Mouse (Mus musculus) midbrain, embryonic 16.5 days (tissue): ENCODE data around the gene Hnf4a. TPM values are rescaled to one million over a fixed set of nuclear protein-coding genes. Genes with fewer than 3 reads are reported as not detected.
A peak's percentile ranks its signal among the peaks of the same experiment; 100 is the strongest.
"Not testable (repeated sequence)": the region's sequence is repeated elsewhere in the genome, so short reads cannot be mapped to it uniquely, and the experiment has no call there.

ENCODE experiments used
- ATAC-seq: fragments of 200-750 bp; cut with Nextera tagmentation; 2 replicates; pipeline ENCODE4 v1.8.0; 2017; ENCODE audit warnings: moderate TSS enrichment
- H3K27ac ChIP-seq: fragments of 300-500 bp; sonication (generic); 2 replicates; pipeline ENCODE4 v1.5.1; 2014; ENCODE audit warnings: mild to moderate bottlenecking, low read length, mixed read lengths
- H3K27me3 ChIP-seq: fragments of 300-500 bp; sonication (generic); 2 replicates; pipeline ENCODE4 v1.6.1; 2014; ENCODE audit warnings: low read depth, low read length, mixed read lengths; ENCODE audit not compliant: control insufficient read depth, insufficient read depth
- H3K36me3 ChIP-seq: fragments of 300-500 bp; sonication (generic); 2 replicates; pipeline ENCODE4 v1.6.1; 2014; ENCODE audit warnings: mild to moderate bottlenecking, low read length, moderate library complexity, mixed read lengths; ENCODE audit not compliant: control insufficient read depth, insufficient read depth
- H3K4me1 ChIP-seq: fragments of 300-500 bp; sonication (generic); 2 replicates; pipeline ENCODE4 v1.6.1; 2014; ENCODE audit warnings: mild to moderate bottlenecking, low read length, mixed read lengths; ENCODE audit not compliant: control insufficient read depth, insufficient read depth
- H3K4me2 ChIP-seq: fragments of 300-500 bp; sonication (generic); 2 replicates; pipeline ENCODE4 v1.6.1; 2014; ENCODE audit warnings: mild to moderate bottlenecking, low read length, mixed read lengths
- H3K4me3 ChIP-seq: fragments of 300-500 bp; sonication (generic); 2 replicates; pipeline ENCODE4 v1.5.1; 2014; ENCODE audit warnings: low read depth, mild to moderate bottlenecking, low read length, moderate library complexity, mixed read lengths
- H3K9ac ChIP-seq: fragments of 300-500 bp; sonication (generic); 2 replicates; pipeline ENCODE4 v1.6.1; 2014; ENCODE audit warnings: low read depth, low read length, mixed read lengths
- H3K9me3 ChIP-seq: fragments of 300-500 bp; sonication (generic); replicated peaks from 2 replicates; pipeline ENCODE4 v1.6.1; 2014; ENCODE audit warnings: mild to moderate bottlenecking, low read length, mixed read lengths; ENCODE audit not compliant: control insufficient read depth, poor library complexity, severe bottlenecking
- WGBS: fragments of 180-500 bp; shearing (Covaris S2); extraction: QIAGEN DNeasy Blood & Tissue Kit; methylation state at CpG from one replicate; pipeline ENCODE4 v1.1.7; 2014; 5-methylcytosine and 5-hydroxymethylcytosine counted together
- polyA plus RNA-seq: library from polyadenylated mRNA; unstranded; fragments of >200 nt; fragmentation: Nextera tagmentation; extraction: Ambion mirVana; gene quantifications from 2 replicates; pipeline ENCODE4 v1.2.1, GENCODE M21; 2015

The Hnf4a gene
- not detected in 2 replicates for polyA plus RNA-seq

DNA sequence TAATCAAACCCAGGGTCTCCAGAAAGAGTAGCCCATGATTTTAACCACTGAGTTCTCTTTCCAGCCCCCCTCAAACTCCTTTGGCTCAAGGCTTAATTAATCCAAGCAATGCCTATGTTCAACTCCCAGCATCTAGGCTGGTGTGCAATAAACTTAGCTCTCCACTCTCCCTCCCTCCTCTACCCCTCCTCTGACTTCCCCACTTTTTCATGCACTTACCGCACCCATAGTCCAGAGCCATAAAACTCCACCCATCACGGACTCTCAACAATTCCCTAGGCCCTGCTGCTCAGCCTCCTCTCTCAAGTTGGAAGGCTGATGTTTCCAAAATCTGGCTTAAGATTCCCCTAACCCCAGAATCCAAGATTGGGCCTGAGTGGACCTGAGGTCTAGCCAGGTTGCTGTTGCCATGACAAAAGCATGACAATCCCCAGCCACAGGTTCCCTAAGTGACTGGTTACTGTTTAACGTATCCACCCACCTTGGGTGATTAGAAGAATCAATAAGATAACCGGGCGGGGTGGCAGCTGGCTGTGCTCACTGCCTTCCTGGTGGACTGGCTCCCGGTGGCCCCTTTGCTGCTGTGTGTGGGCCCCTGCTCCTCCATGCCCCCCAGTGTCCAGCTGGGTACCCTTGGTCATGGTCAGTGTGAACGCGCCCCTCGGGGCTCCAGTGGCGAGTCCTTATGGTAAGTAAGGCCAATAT is at the start of gene Hnf4a:
Hnf4a (plus strand) TSS at position 509 of the 705 bp plus-strand sequence.
- ATAC-seq, result no peak
- Histone ChIP-seq H3K4me3 (no peak within 1 kb of the TSS), H3K9me3 (no peaks in the 10 kb centered on the region), H3K9ac (no peak within 1 kb of the TSS), H3K4me1 (no peaks in the 10 kb centered on the region), H3K4me2 (no peak within 1 kb of the TSS), H3K27me3 (no peaks in the 10 kb centered on the region), H3K27ac (no peak within 1 kb of the TSS), H3K36me3 (no peaks in the 10 kb centered on the region)
- WGBS, result 91% methylated on average over 10 of the region's 10 CpGs

DNA sequence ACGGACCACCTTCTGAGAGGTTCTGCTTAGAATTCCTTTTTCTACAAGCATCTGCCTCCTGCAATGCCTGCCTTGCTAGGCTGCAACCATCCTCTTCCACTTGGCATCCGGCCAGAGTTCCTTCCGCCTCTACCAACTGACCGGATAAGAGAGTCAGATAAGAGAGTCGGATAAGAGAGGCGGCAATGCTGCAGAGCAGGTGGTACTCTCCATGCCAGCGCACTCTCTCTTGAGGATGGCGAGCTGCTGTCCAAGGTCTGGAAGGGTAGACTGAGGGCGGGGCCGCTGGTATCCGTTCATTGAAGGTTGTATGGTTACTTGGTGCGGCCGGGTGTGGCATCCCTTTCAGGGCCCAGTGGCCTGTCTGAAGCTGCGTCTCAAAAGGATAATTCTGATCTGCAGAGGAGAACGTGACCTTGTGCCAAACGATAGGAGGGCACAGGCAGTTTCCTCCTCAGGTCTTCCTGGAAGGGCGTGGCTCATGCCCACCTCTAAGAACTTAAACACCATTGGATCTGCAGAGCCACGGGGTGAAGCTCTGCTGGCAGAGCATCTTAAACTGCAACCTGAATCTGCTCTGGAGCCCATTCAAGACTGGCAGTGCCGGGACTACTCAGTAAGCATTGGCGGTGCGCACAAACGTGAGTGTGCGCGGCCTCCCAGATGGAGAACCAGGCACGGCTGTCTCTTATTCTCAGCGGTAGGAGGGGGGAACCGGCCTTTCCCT is 47.9 kb upstream of the Hnf4a start:
- Histone ChIP-seq H3K27ac (no peak overlapping the region), H3K9me3 (no peaks in the 10 kb centered on the region), H3K27me3 (no peaks in the 10 kb centered on the region), H3K36me3 (peaks cover 13% of the 10 kb centered on the region), H3K4me1 (0 out of 2 replicates have a peak, but pooled peaks cover 3% of the 10 kb centered on the region), H3K4me2 (peak overlapping the region; percentile 41), H3K4me3 (no peak overlapping the region; the same call in 1 of the 2 replicates), H3K9ac (0 out of 2 replicates have a peak overlapping the region, but pooled peaks have one; percentile 50)
- peak; percentile 29; the same call in 1 of the 2 replicates for ATAC-seq
- WGBS, result 59% methylated on average over 27 of the region's 27 CpGs

DNA sequence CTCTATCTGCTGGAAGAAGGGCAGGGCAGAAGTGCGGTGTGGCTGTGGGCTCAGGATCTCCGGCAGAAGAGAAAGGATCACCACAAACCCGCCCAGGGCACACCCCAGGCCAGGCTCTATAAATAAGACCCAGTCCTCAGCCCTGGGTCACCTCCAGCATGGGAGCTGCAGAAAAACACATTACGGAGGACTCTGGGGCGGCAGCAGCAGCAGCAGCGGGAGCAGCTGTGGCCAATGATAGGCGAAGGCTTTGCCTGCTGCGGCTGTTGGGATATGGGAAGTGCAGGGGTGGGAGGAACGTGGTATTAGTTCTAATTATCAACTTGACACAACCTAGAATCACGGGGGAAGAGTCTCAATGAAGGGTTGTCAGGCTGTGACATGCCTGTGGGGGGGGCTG is 47.2 kb upstream of the Hnf4a start:
- H3K4me3 ChIP-seq, result no peak overlapping the region; the same call in 1 of the 2 replicates
- 38% methylated on average over 10 of the region's 10 CpGs for WGBS
- no peaks in the 10 kb centered on the region for H3K9me3 ChIP-seq
- H3K4me1 ChIP-seq, result 0 out of 2 replicates have a peak, but pooled peaks cover 3% of the 10 kb centered on the region
- H3K36me3 ChIP-seq, result peaks cover 6% of the 10 kb centered on the region
- H3K27me3 ChIP-seq, result no peaks in the 10 kb centered on the region
- H3K9ac ChIP-seq, result peak overlapping the region; percentile 50; the same call in 1 of the 2 replicates
- peak overlapping the region; percentile 41 for H3K4me2 ChIP-seq
- ATAC-seq, result no peak
- no peak overlapping the region for H3K27ac ChIP-seq

DNA sequence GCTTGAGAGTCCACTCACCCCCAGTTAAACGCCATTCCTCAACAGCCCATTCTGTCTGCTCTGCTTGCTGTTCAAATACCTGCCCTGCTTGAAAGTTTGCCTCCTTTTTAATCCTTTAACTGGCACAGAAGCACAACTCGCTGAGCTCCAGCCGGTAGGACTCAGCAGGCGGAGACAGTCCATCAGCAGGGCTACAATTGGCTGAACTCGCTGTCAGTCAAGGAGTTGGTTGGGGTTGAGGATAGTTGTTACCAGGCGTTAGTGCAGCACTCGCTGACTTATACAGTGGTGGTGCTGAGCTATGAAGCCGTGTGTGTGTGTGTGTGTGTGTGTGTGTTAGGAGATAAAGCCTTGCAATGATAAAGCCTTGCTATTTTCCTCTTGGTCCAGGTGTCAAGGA is 46.0 kb upstream of the Hnf4a start:
- H3K4me1 ChIP-seq, result 0 out of 2 replicates have a peak, but pooled peaks cover 3% of the 10 kb centered on the region
- H3K27me3 ChIP-seq, result no peaks in the 10 kb centered on the region
- no peak overlapping the region for H3K27ac ChIP-seq
- no peak overlapping the region for H3K9ac ChIP-seq
- no peak overlapping the region for H3K4me2 ChIP-seq
- 90% methylated on average over 8 of the region's 8 CpGs for WGBS
- no peaks in the 10 kb centered on the region for H3K36me3 ChIP-seq
- no peak for ATAC-seq
- no peak overlapping the region for H3K4me3 ChIP-seq
- H3K9me3 ChIP-seq, result no peaks in the 10 kb centered on the region

DNA sequence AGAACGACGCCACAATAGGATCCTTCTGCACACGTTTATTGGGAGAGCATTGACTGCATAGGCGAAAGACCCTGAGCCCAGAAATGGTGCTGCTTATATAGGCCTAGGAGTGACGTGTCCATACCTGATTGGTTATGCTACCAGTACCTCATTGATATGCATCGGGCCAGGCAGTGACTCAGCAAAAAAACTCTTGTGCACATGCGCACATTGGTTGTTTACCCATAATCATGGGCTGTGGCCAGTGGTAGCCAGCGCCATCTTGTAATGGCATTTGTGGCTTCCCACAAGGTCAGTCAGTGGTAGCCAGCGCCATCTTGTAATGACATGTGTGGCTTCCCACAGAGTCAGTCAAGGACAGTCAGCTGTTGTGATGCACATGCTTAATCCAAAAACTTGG is 45.3 kb upstream of the Hnf4a start:
- not testable (repeated sequence) for H3K4me1 ChIP-seq, H3K4me3 ChIP-seq, H3K36me3 ChIP-seq, H3K27ac ChIP-seq, H3K27me3 ChIP-seq, ATAC-seq, H3K9me3 ChIP-seq, H3K9ac ChIP-seq, H3K4me2 ChIP-seq
- 92% methylated on average over 9 of the region's 9 CpGs for WGBS

- Histone ChIP-seq H3K4me3 (no peak overlapping the region), H3K9me3 (no peaks in the 10 kb centered on the region), H3K36me3 (peaks cover 4% of the 10 kb centered on the region; the same call in 1 of the 2 replicates), H3K4me1 (0 out of 2 replicates have a peak, but pooled peaks cover 3% of the 10 kb centered on the region), H3K4me2 (no peak overlapping the region), H3K9ac (no peak overlapping the region), H3K27ac (no peak overlapping the region), H3K27me3 (no peaks in the 10 kb centered on the region)
- ATAC-seq, result no peak
- 85% methylated on average over 5 of the region's 5 CpGs for WGBS
Measured at GRCm38 (mm10) chr2:163462386-163462785, 44.2 kb upstream of the Hnf4a start.

- Histone ChIP-seq H3K27me3 (no peaks in the 10 kb centered on the region), H3K9ac (no peak overlapping the region), H3K4me1 (0 out of 2 replicates have a peak, but pooled peaks cover 3% of the 10 kb centered on the region), H3K27ac (no peak overlapping the region), H3K4me2 (no peak overlapping the region), H3K36me3 (peaks cover 4% of the 10 kb centered on the region; the same call in 1 of the 2 replicates), H3K9me3 (no peaks in the 10 kb centered on the region), H3K4me3 (no peak overlapping the region)
- WGBS, result 78% methylated on average over 11 of the region's 11 CpGs
- no peak for ATAC-seq
Measured at GRCm38 (mm10) chr2:163462801-163463200, 43.8 kb upstream of the Hnf4a start.

DNA sequence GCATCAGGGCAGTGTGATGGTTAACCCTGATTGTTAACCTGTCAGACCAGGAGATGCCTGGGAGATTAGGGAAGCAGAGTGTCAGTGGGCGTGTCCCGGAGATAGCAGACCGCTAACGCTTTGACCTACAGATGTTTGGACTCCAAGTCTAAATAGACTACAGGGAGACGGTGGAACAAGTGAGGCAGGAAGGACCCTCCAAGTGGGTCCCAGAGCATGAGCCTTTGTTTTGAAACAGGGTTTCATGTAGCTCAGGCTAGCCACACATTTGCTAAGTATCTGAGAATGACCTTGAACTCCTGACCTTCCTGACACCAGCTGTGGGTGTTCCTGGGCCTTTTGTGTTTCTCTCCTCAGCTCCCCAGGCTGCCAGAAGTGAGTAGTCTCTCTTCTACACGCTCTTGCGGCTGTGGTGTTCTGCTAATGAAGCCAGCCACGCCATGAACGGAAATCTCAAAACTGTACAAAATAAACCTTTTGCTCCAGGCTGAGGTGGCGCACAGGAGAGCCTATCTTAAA is 43.3 kb upstream of the Hnf4a start:
- Histone ChIP-seq H3K9ac (no peak overlapping the region), H3K36me3 (peaks cover 6% of the 10 kb centered on the region; the same call in 1 of the 2 replicates), H3K4me2 (no peak overlapping the region), H3K27me3 (no peaks in the 10 kb centered on the region), H3K27ac (no peak overlapping the region), H3K4me1 (0 out of 2 replicates have a peak, but pooled peaks cover 3% of the 10 kb centered on the region), H3K4me3 (no peak overlapping the region), H3K9me3 (no peaks in the 10 kb centered on the region)
- 60% methylated on average over 10 of the region's 10 CpGs for WGBS
- no peak for ATAC-seq
